Comparison of ENCODE assay signal across 8 mouse cellular contexts in the genomic region with DNA sequence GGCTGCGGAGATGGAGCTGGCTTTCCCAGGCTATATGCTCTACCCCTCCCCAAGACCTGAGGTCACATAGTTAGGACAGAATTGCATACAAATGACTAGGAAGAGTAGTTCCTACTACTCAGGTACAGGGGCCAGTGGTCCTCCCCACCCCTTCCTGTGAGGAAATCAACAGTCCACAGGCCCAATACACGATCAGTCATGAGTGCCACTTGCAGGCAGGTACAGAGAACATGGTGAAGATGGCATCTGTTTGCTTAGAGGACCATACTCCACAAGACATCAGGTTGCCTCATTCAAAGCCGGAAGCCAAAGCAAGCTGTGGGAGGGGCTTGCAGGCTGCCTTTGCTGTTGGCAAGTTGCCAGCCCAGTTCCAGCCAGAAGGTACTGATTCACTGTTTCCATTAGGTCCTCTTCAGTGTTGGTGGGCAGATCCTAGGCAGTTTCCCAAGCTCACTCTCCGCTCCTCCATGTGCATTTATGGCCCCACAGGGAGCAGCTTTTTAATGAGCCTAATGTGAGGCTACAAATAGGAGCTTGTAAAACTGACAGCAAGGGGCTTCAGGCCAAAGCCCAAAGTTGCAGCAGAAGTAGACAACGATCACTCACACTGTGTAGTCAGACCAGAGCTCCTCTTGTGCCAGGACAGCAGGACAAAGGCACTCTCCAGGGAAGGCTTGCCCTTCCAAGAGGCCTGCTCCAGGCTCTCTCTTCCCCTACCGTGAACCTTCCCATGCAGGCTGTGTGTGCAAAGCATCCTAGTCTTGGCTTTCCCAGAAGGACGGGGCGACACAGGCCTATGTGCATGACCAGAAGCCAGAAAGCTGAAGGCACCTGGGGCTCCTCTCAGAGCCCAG.
DNase-seq lines count a peak whose midpoint lies in the region; ATAC-seq lines count a peak whose summit lies in the region.

No protein-coding gene starts in this region.

- no peak overlapping the region for H3K27ac ChIP-seq in hindbrain, embryonic 12.5 days
- H3K27ac ChIP-seq in hindbrain, embryonic 11.5 days (ENCODE audit: low read depth, low read length), result no peak overlapping the region
- no peak overlapping the region for H3K27ac ChIP-seq in intestine, embryonic 14.5 days (ENCODE audit: low read depth)
- H3K27ac ChIP-seq in limb, embryonic 10.5 days, result no peak overlapping the region

- ATAC-seq in hindbrain, embryonic 12.5 days (ENCODE audit: low FRiP score), result peak; percentile 55
- ATAC-seq in hindbrain, embryonic 11.5 days (ENCODE audit: low FRiP score), result no peak
- ATAC-seq in intestine, embryonic 14.5 days (replicated peaks; ENCODE audit: low FRiP score, low TSS enrichment, low read depth), result peak; percentile 60; the same call in 1 of the 2 replicates

- H3K9ac ChIP-seq in hindbrain, embryonic 12.5 days, result no peak overlapping the region
- H3K9ac ChIP-seq in hindbrain, embryonic 11.5 days (ENCODE audit: low read depth, low read length), result no peak overlapping the region
- no peak overlapping the region for H3K9ac ChIP-seq in intestine, embryonic 14.5 days (ENCODE audit: low read length)

- H3K4me1 ChIP-seq in hindbrain, embryonic 12.5 days, result peaks cover 31% of the 10 kb centered on the region
- 0 out of 2 replicates have a peak, but pooled peaks cover 2% of the 10 kb centered on the region for H3K4me1 ChIP-seq in hindbrain, embryonic 11.5 days (replicated peaks; ENCODE audit: control insufficient read depth, insufficient read depth, low read length)
- H3K4me1 ChIP-seq in intestine, embryonic 14.5 days (replicated peaks; ENCODE audit: control insufficient read depth, insufficient read depth, low read length), result peaks cover 8% of the 10 kb centered on the region
- H3K4me1 ChIP-seq in limb, embryonic 10.5 days, result peaks cover 24% of the 10 kb centered on the region

- H3K36me3 ChIP-seq in hindbrain, embryonic 12.5 days, result no peaks in the 10 kb centered on the region
- no peaks in the 10 kb centered on the region for H3K36me3 ChIP-seq in hindbrain, embryonic 11.5 days (ENCODE audit: control insufficient read depth, insufficient read depth, low read length)
- no peaks in the 10 kb centered on the region for H3K36me3 ChIP-seq in intestine, embryonic 14.5 days (ENCODE audit: control insufficient read depth, insufficient read depth, low read length)
- no peaks in the 10 kb centered on the region for H3K36me3 ChIP-seq in limb, embryonic 10.5 days

- H3K4me3 ChIP-seq in hindbrain, embryonic 12.5 days, result no peak overlapping the region
- no peak overlapping the region for H3K4me3 ChIP-seq in hindbrain, embryonic 11.5 days (ENCODE audit: low read depth, low read length)
- no peak overlapping the region for H3K4me3 ChIP-seq in intestine, embryonic 14.5 days (ENCODE audit: low read depth, low read length)
- no peak overlapping the region for H3K4me3 ChIP-seq in limb, embryonic 10.5 days

- no peak for DNase-seq in hindbrain, embryonic 11.5 days (ENCODE audit: low spot score)
- peak; percentile 72 for DNase-seq in R1 (ENCODE audit: low read depth, low spot score)
- peak; percentile 57 for DNase-seq in gastrocnemius, postnatal 10 days
- DNase-seq in intestine, embryonic 14.5 days (ENCODE audit: low spot score), result peak; percentile 66
- DNase-seq in limb, embryonic 10.5 days (ENCODE audit: low spot score), result peak; percentile 56
- peak; percentile 21 for DNase-seq in ovary, postnatal 14 days (ENCODE audit: low spot score)
- DNase-seq in spleen, postnatal 14 days (ENCODE audit: low spot score in 2 of 2), result no peak

- no peaks in the 10 kb centered on the region for H3K9me3 ChIP-seq in hindbrain, embryonic 12.5 days (replicated peaks)
- H3K9me3 ChIP-seq in hindbrain, embryonic 11.5 days (ENCODE audit: control insufficient read depth, low read length), result no peaks in the 10 kb centered on the region
- no peaks in the 10 kb centered on the region for H3K9me3 ChIP-seq in intestine, embryonic 14.5 days (ENCODE audit: control insufficient read depth, low read length)
- H3K9me3 ChIP-seq in limb, embryonic 10.5 days (replicated peaks), result no peaks in the 10 kb centered on the region

- no peak overlapping the region for H3K4me2 ChIP-seq in hindbrain, embryonic 12.5 days (replicated peaks)
- H3K4me2 ChIP-seq in hindbrain, embryonic 11.5 days (replicated peaks; ENCODE audit: low read depth, low read length), result no peak overlapping the region
- H3K4me2 ChIP-seq in intestine, embryonic 14.5 days (ENCODE audit: low read length), result no peak overlapping the region

- 64% methylated on average over 8 of the region's 8 CpGs for WGBS in hindbrain, embryonic 12.5 days
- WGBS in hindbrain, embryonic 11.5 days, result 80% methylated on average over 8 of the region's 8 CpGs
- 55% methylated on average over 8 of the region's 8 CpGs for WGBS in intestine, embryonic 14.5 days
- 67% methylated on average over 8 of the region's 8 CpGs for WGBS in limb, embryonic 10.5 days

- no peaks in the 10 kb centered on the region for H3K27me3 ChIP-seq in hindbrain, embryonic 12.5 days
- no peaks in the 10 kb centered on the region for H3K27me3 ChIP-seq in hindbrain, embryonic 11.5 days (ENCODE audit: control insufficient read depth, insufficient read depth, low read length)
- no peaks in the 10 kb centered on the region for H3K27me3 ChIP-seq in intestine, embryonic 14.5 days (replicated peaks; ENCODE audit: control insufficient read depth, insufficient read depth, low read length)
- H3K27me3 ChIP-seq in limb, embryonic 10.5 days (ENCODE audit: low read depth, poor library complexity, severe bottlenecking), result no peaks in the 10 kb centered on the region

Comparison
In these comparisons a context has a peak if more than half of its experiments do, and no peak if none do; other contexts are left out.
1. DNase-seq: peak in R1 (single experiment), gastrocnemius, postnatal 10 days (single experiment), intestine, embryonic 14.5 days (single experiment), limb, embryonic 10.5 days (single experiment) and ovary, postnatal 14 days (single experiment); none in hindbrain, embryonic 11.5 days (single experiment) and spleen, postnatal 14 days (0 of 2).